Mouse (Mus musculus) liver, postnatal 0 days (tissue): ENCODE measurements around the gene Sh3glb2. TPM values are rescaled to one million over a fixed set of nuclear protein-coding genes. Genes with fewer than 3 reads are reported as not detected.

ENCODE experiments used
- ATAC-seq: fragments of 200-750 bp; cut with Nextera tagmentation; 2 replicates; pipeline ENCODE4 v1.8.0; 2017; ENCODE audit warnings: mild to moderate bottlenecking, moderate library complexity
- DNase-seq: peaks from one replicate; pipeline ENCODE4 v3.0.0-alpha.2; 2016
- H3K27ac ChIP-seq: fragments of 300-500 bp; sonication (generic); 2 replicates; pipeline ENCODE4 v1.5.1; 2014; ENCODE audit warnings: antibody characterized with exemption, moderate library complexity, mild to moderate bottlenecking, low read depth
- H3K27me3 ChIP-seq: fragments of 300-500 bp; sonication (generic); 2 replicates; pipeline ENCODE4 v1.6.1; 2014; ENCODE audit warnings: low read length, control low read depth, mixed read lengths; ENCODE audit not compliant: insufficient read depth
- H3K36me3 ChIP-seq: fragments of 300-500 bp; sonication (generic); replicated peaks from 2 replicates; pipeline ENCODE4 v1.6.1; 2014; ENCODE audit warnings: mild to moderate bottlenecking, control low read depth, low read length, moderate library complexity, mixed read lengths; ENCODE audit not compliant: insufficient read depth
- H3K4me1 ChIP-seq: fragments of 300-500 bp; sonication (generic); 2 replicates; pipeline ENCODE4 v1.6.1; 2014; ENCODE audit warnings: antibody characterized with exemption, mild to moderate bottlenecking, control low read depth; ENCODE audit not compliant: insufficient read depth
- H3K4me2 ChIP-seq: fragments of 300-500 bp; sonication (generic); 2 replicates; pipeline ENCODE4 v1.6.1; 2014; ENCODE audit warnings: low read depth, mild to moderate bottlenecking, low read length, moderate library complexity, mixed read lengths
- H3K4me3 ChIP-seq: fragments of 300-500 bp; sonication (generic); 2 replicates; pipeline ENCODE4 v1.5.1; 2014; ENCODE audit warnings: low read depth, low read length
- H3K9ac ChIP-seq: fragments of 300-500 bp; sonication (generic); replicated peaks from 2 replicates; pipeline ENCODE4 v1.6.1; 2014; ENCODE audit warnings: mild to moderate bottlenecking, moderate library complexity
- H3K9me3 ChIP-seq: fragments of 300-500 bp; sonication (generic); 2 replicates; pipeline ENCODE4 v1.6.1; 2016; ENCODE audit warnings: mild to moderate bottlenecking, control low read depth, low read length, mixed read lengths
- CTCF ChIP-seq: sonication (generic); IDR thresholded peaks from 2 replicates; pipeline ENCODE4 v1.5.1; 2016; ENCODE audit warnings: antibody characterized with exemption, low read depth
- EP300 ChIP-seq: IDR thresholded peaks from 2 replicates; pipeline ENCODE4 v1.6.1; 2016; ENCODE audit warnings: antibody characterized with exemption, low read depth, mild to moderate bottlenecking
- WGBS: fragments of 180-500 bp; shearing (Covaris S2); extraction: QIAGEN DNeasy Blood & Tissue Kit; methylation state at CpG from one replicate; pipeline ENCODE4 v1.1.7; 2014; ENCODE audit not compliant: insufficient replicate concordance; 5-methylcytosine and 5-hydroxymethylcytosine counted together
- polyA plus RNA-seq: library from polyadenylated mRNA; unstranded; fragments of >200 nt; fragmentation: Nextera tagmentation; extraction: Ambion mirVana; gene quantifications from 2 replicates; pipeline ENCODE4 v1.2.1, GENCODE M21; 2015

Gene Sh3glb2
- polyA plus RNA-seq, 1 experiment from 2014 or later: 14.4 TPM

DNA sequence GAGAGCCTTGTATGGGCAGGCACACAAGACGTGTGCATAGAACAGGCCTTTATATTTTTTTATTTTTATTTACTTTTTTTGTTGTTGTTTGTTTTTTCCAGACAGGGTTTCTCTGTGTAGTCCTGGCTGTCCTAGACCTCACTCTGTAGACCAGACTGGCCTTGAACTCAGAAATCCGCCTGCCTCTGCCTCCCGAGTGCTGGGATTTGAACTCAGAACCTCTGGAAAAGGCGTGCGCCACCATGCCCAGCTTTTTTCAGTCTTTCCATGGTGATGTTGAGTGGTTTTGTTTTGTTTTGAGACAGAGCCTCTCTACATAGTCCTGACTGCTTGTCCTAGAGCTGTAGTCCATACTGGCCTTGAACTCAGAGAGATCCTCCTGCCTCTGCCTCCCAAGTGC, 13.6 kb upstream of the Sh3glb2 start:
- Histone ChIP-seq H3K27me3 (no peaks in the 10 kb centered on the region), H3K4me1 (no peaks in the 10 kb centered on the region)
- TF ChIP-seq EP300 (no peak), CTCF (no peak)

GRCm38 (mm10) chr2:30371544-30371943, 12.4 kb upstream of the Sh3glb2 start:
- WGBS: 88% methylated on average over 8 of the region's 8 CpGs

More for the DNA sequence above, 13.6 kb upstream of the Sh3glb2 start:
- 93% methylated on average over 5 of the region's 5 CpGs for WGBS
- Histone ChIP-seq H3K9me3 (no peaks in the 10 kb centered on the region), H3K27ac (no peak overlapping the region), H3K36me3 (peaks cover 43% of the 10 kb centered on the region), H3K4me2 (no peak overlapping the region), H3K9ac (no peak overlapping the region), H3K4me3 (no peak overlapping the region)
- no peak for DNase-seq
- no peak for ATAC-seq

GRCm38 (mm10) chr2:30366203-30366602, 7.1 kb upstream of the Sh3glb2 start:
- TF ChIP-seq EP300 (no peak), CTCF (no peak)
- peaks cover 33% of the 10 kb centered on the region for H3K36me3 ChIP-seq
- 66% methylated on average over 5 of the region's 5 CpGs for WGBS
- no peaks in the 10 kb centered on the region for H3K9me3 ChIP-seq
- no peaks in the 10 kb centered on the region for H3K27me3 ChIP-seq
- H3K4me3 ChIP-seq: no peak overlapping the region
- peaks cover 16% of the 10 kb centered on the region for H3K4me1 ChIP-seq
- DNase-seq (no peak), ATAC-seq (no peak)
- H3K27ac ChIP-seq: no peak overlapping the region
- H3K4me2 ChIP-seq: no peak overlapping the region
- 0 out of 2 replicates have a peak overlapping the region, but pooled peaks have one; percentile 4 for H3K9ac ChIP-seq

More at GRCm38 (mm10) chr2:30371544-30371943, 12.4 kb upstream of the Sh3glb2 start:
- Histone ChIP-seq H3K9me3 (no peaks in the 10 kb centered on the region), H3K36me3 (peaks cover 40% of the 10 kb centered on the region), H3K27ac (no peak overlapping the region), H3K4me3 (no peak overlapping the region), H3K9ac (no peak overlapping the region), H3K4me2 (no peak overlapping the region), H3K4me1 (no peaks in the 10 kb centered on the region), H3K27me3 (no peaks in the 10 kb centered on the region)
- TF ChIP-seq CTCF (no peak), EP300 (no peak)
- no peak for DNase-seq
- no peak for ATAC-seq

- no peak for DNase-seq
- Histone ChIP-seq H3K27ac (0 out of 2 replicates have a peak overlapping the region, but pooled peaks have one; percentile 44), H3K4me2 (peak overlapping the region; percentile 99), H3K9me3 (no peaks in the 10 kb centered on the region), H3K9ac (peak overlapping the region; percentile 63), H3K4me3 (peak overlapping the region; percentile 72), H3K36me3 (peaks cover 26% of the 10 kb centered on the region), H3K27me3 (no peaks in the 10 kb centered on the region), H3K4me1 (peaks cover 16% of the 10 kb centered on the region)
- no peak for ATAC-seq
- 71% methylated on average over 2 of the region's 2 CpGs for whole genome bisulfite sequencing
- no peak for TF ChIP-seq CTCF
- no peak for TF ChIP-seq EP300
Measured at GRCm38 (mm10) chr2:30365281-30366069, 6.3 kb upstream of the Sh3glb2 start.

GRCm38 (mm10) chr2:30363773-30364650, 4.9 kb upstream of the Sh3glb2 start, which contains the start of gene Miga2:
Gene Miga2, plus strand, starts transcription at chr2:30364233.
- Histone ChIP-seq H3K4me2 (peak within 1 kb of the TSS; percentile 99), H3K9ac (peak within 1 kb of the TSS; percentile 63), H3K9me3 (no peaks in the 10 kb centered on the region), H3K4me1 (peaks cover 16% of the 10 kb centered on the region), H3K27ac (peak within 1 kb of the TSS; percentile 44; the same call in 1 of the 2 replicates), H3K27me3 (no peaks in the 10 kb centered on the region), H3K36me3 (peaks cover 12% of the 10 kb centered on the region), H3K4me3 (peak within 1 kb of the TSS; percentile 72)
- DNase-seq: peak; percentile 99
- TF ChIP-seq EP300: no peak
- WGBS: under 1% methylated on average over 54 of the region's 54 CpGs
- peak; percentile 98 for ATAC-seq

DNA sequence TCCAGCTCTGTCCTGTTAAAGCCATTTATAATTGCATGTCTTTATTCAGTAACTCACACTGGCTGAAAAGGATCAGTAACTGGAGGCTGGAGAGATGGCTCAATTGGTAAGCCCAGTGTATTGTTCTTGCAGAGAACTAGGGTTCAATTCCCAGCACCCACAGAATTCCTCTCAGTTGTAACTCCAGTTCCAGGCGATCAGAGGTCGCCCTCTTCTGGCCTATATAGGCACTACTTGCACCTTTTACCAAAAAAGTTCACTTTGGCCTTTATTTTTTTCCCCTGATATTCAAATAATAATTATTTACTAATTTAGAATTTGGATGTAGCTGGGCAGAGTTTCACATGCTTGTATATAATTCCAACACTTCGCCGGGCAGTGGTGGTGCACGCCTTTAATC, 3.7 kb upstream of the Sh3glb2 start:
- DNase-seq (no peak), ATAC-seq (no peak)
- 74% methylated on average over 5 of the region's 5 CpGs for WGBS
- Histone ChIP-seq H3K9ac (no peak overlapping the region), H3K27ac (no peak overlapping the region), H3K36me3 (peaks cover under 1% of the 10 kb centered on the region; the same call in 1 of the 2 replicates), H3K4me1 (peaks cover 26% of the 10 kb centered on the region), H3K27me3 (no peaks in the 10 kb centered on the region), H3K4me3 (no peak overlapping the region), H3K9me3 (no peaks in the 10 kb centered on the region), H3K4me2 (no peak overlapping the region)
- TF ChIP-seq EP300: no peak
- TF ChIP-seq CTCF: peak; percentile 54
